8 mouse cellular contexts compared by ENCODE assay signal in genomic region chr3:98362753-98363152, GRCm38 (mm10). TPM values are rescaled to one million over a fixed set of nuclear protein-coding genes. Genes with fewer than 3 reads are reported as not detected.
DNase-seq lines count a peak whose midpoint lies in the region; ATAC-seq lines count a peak whose summit lies in the region.

No protein-coding gene starts in this region.

- no peaks in the 10 kb centered on the region for H3K36me3 ChIP-seq in forebrain, embryonic 12.5 days (replicated peaks)

- peak; percentile 84 for ATAC-seq in granulocyte monocyte progenitor cell, adult 5-6 weeks (replicated peaks; ENCODE audit: poor library complexity, severe bottlenecking)
- ATAC-seq in monocyte, adult 5-6 weeks (replicated peaks; ENCODE audit: insufficient number of reproducible peaks, low FRiP score, low TSS enrichment, poor library complexity, severe bottlenecking), result no peak
- no peak for ATAC-seq in forebrain, embryonic 12.5 days (ENCODE audit: low FRiP score)

- H3K27me3 ChIP-seq in forebrain, embryonic 12.5 days, result no peaks in the 10 kb centered on the region

- DNase-seq in heart, postnatal 10 days, result peak; percentile 40 to 49
- no peak for DNase-seq in heart, postnatal 14 days
- DNase-seq in thymus, postnatal 0 days (ENCODE audit: low spot score), result peak; percentile 41
- DNase-seq in thymus, postnatal 36 days, result no peak
- DNase-seq in urinary bladder, postnatal 25 days (ENCODE audit: low spot score), result no peak

- no peaks in the 10 kb centered on the region for H3K9me3 ChIP-seq in forebrain, embryonic 12.5 days

- H3K4me2 ChIP-seq in forebrain, embryonic 12.5 days, result no peak overlapping the region

- H3K4me3 ChIP-seq in forebrain, embryonic 12.5 days (replicated peaks), result no peak overlapping the region

- H3K9ac ChIP-seq in forebrain, embryonic 12.5 days, result no peak overlapping the region

- WGBS in forebrain, embryonic 12.5 days, result 47% methylated on average over 2 of the region's 2 CpGs

- intact Hi-C loops in heart, postnatal 10 days (cut with DNase I), result loop anchor here (2.0 to 5.0 kb wide), 2 partner anchors 65 to 80 kb away; no protein-coding TSS in a partner anchor
- intact Hi-C loops in heart, postnatal 14 days (cut with DNase I), result loop anchor here (2.0 to 5.0 kb wide), 2 partner anchors 65 to 80 kb away; no protein-coding TSS in a partner anchor

- no peak overlapping the region for H3K27ac ChIP-seq in forebrain, embryonic 12.5 days

- H3K4me1 ChIP-seq in forebrain, embryonic 12.5 days, result no peaks in the 10 kb centered on the region

RNA-seq across cellular contexts. Expression of gene Zfp697, which starts 19.5 kb away (rescaled TPM):
- total RNA-seq in heart, postnatal 10 days (2021), result 1 to 10 TPM; 7.9 to 8.6 TPM
- 1 to 10 TPM; 6.1 to 7.3 TPM for total RNA-seq in heart, postnatal 14 days (2021)
- polyA plus RNA-seq in thymus, postnatal 0 days (2015; fragmentation: Nextera tagmentation; extraction: Ambion mirVana), result 1.3 and 1.4 TPM in 2 replicates
- total RNA-seq in granulocyte monocyte progenitor cell, adult 5-6 weeks (2014; fragmentation: Nextera tagmentation), result 1.4 and 3.5 TPM in 2 replicates
- total RNA-seq in granulocyte monocyte progenitor cell, adult 5-6 weeks (2017), result 0.36 and 1.5 TPM in 2 replicates
- total RNA-seq in monocyte, adult 5-6 weeks (2017), result not detected in 3 replicates
- polyA plus RNA-seq in forebrain, embryonic 12.5 days (2016; fragmentation: Nextera tagmentation; extraction: Ambion mirVana), result 8.8 and 9.8 TPM in 2 replicates

RNA-seq across cellular contexts. Expression of gene Phgdh, which starts 23.0 kb away (rescaled TPM):
- 1 to 10 TPM; 5.9 to 7.4 TPM for total RNA-seq in heart, postnatal 10 days (2021)
- 1 to 10 TPM; 4.0 to 4.6 TPM for total RNA-seq in heart, postnatal 14 days (2021)
- polyA plus RNA-seq in thymus, postnatal 0 days (2015; fragmentation: Nextera tagmentation; extraction: Ambion mirVana), result 328 and 352 TPM in 2 replicates
- 189 and 210 TPM in 2 replicates for total RNA-seq in granulocyte monocyte progenitor cell, adult 5-6 weeks (2014; fragmentation: Nextera tagmentation)
- total RNA-seq in granulocyte monocyte progenitor cell, adult 5-6 weeks (2017), result 479 and 570 TPM in 2 replicates
- total RNA-seq in monocyte, adult 5-6 weeks (2017), result 9.0 to 54.0 TPM (median 33.0 TPM) in 3 replicates
- polyA plus RNA-seq in forebrain, embryonic 12.5 days (2016; fragmentation: Nextera tagmentation; extraction: Ambion mirVana), result 274 and 277 TPM in 2 replicates

Comparison
In these comparisons a context has a peak if more than half of its experiments do, and no peak if none do; other contexts are left out.
1. DNase-seq: peak in heart, postnatal 10 days (2 of 2) and thymus, postnatal 0 days (single experiment); none in heart, postnatal 14 days (0 of 2), thymus, postnatal 36 days (0 of 2) and urinary bladder, postnatal 25 days (single experiment).